Mouse (Mus musculus): ENCODE measurements around the gene Hspb3. TPM values are rescaled to one million over a fixed set of nuclear protein-coding genes. Genes with fewer than 3 reads are reported as not detected.

Hspb3 gene
- polyA plus RNA-seq (2017; shearing (Covaris generic)), result not detected

DNA sequence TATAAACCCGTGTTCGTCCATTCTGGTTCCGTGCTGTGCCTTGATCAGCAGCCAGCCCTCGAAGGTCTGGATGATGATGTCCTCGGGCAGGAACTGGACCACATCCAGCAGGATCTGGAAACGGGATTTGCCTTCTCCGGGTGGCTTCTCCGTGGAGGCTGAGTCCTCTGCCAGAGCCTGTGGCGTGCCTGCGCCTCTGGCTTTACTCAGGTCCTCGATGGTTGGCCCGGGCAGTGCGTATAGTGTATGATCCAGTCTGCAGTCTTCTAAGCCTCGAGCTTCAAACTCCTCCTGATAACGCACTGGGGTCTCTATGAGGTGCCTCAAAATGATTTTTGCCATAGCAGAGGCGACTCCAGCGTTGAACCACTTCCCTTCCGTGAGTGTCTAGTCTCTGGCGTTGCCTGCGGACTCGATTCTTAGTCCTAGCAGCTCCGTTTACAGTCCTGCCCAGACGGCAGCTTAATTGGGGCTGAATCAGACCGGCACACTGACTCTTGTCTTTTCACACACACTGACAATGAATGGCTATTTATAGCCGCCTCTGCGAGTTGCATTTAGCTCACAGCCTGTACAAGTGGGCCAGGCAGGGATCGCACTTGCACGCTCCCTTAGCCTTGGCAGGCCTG lies at the start of gene Hspb3:
Hspb3 (minus strand) TSS at position 526 of the 629 bp plus-strand sequence.

DNA sequence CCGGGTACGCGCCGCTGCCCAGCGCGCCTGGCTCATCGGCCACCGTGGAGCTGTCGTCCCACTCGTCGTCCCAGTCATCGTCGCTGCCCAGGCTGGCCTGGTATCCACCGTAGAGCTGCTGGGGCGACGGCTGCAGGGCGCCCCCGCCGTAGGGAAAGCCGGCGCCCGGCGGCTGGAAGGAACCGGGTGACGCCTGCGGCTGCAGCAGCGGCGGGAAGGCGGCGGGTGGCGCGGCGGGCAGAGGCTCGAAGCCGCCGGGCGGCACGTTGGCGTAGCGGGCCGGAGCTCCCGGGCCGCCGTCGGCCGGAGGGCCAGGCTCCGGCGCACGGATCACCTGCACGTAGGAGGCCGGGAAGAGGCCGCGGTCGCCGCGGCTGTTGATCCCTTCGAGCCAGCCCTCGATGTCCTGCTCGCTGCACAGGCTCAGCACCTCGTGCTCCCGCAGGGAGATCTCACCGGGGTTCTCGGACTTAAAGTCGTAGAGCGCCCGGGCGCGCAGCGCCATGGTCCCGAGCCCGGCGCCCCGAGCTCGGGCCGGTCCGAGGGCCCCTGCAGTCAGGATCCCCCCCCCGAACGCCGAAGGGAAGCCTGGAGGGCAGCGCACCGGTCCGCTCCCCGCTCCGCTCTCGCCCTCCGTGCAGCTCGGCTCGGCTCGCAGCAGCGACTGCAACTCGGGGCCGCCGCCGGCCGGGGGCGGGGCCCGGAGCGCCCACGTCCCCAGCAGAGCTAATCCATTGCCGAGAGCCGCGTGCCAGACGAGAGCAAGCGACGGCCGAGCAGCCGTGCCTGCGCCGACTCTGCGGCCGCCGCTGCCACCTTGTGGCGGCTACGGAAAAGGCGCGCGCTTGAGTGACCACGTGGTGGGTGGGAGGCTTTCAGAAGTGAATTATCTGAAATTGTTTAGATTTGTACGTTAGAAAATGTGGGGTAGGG lies 45.3 kb downstream of the Hspb3 start, which contains the start of gene Snx18:
Snx18 (minus strand) TSS at position 674 of the 933 bp plus-strand sequence.

Other genes starting within 250 kb of the Hspb3 start
- gene Snx18, start 45.1 kb downstream of the Hspb3 start, polyA plus RNA-seq (2017; shearing (Covaris generic)), result 10 to 100 TPM; 31.9 to 44.6 TPM
- gene Arl15, start 130.8 kb upstream of the Hspb3 start, polyA plus RNA-seq (2017; shearing (Covaris generic)), result 10 to 100 TPM; 14.4 to 18.9 TPM

All from activated CD4-positive, CD25-positive, alpha-beta regulatory T cell (primary cell).